Comparison of ENCODE assay signal across 8 mouse cellular contexts in the genomic region with DNA sequence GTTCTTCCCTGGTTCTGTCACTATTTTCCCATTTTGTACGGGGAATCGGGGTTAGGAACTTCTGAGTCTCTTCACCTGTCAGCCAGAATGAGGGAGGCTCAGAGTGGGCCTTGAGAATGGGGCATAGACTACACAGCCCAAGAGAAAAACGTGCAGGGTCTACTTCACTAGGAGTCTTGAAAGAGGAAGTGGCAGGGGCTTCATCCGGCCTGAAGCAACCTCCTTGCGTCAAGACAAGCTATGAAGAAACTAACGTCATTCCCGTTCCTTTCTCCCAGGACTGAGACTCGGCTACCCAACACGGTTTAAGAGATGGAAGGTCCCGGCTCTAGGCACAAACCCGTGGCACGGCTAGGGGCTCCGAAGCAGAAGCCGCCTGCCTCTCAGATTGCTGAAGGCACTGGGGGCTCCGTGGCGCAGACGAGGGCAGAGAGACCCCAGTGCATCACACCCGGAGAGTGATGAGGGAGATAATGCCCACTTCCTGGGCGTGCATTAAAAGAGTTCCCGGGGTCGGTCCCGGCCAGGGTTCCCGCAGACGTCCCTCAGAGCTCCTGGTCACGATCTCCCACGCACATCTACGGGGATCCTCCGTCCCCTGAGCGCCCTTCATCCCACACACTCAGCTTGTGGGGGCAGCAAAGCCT. TPM values are rescaled to one million over a fixed set of nuclear protein-coding genes. Genes with fewer than 3 reads are reported as not detected.
DNase-seq lines count a peak whose midpoint lies in the region; ATAC-seq and TF ChIP-seq lines count a peak whose summit lies in the region.

No protein-coding gene starts in this region.

- peak overlapping the region; percentile 97 to 99 (median 97) for H3K4me3 ChIP-seq in CH12.LX (replicated peaks in 1 of 3; ENCODE audit: low read depth in 2 of 3, low read length in 2 of 3, poor library complexity in 1 of 3)
- peak overlapping the region; percentile 60 for H3K4me3 ChIP-seq in embryonic facial prominence, embryonic 14.5 days (ENCODE audit: low read depth, low read length)

- in situ Hi-C loops in CH12.LX (cut with MboI; ENCODE audit: low pct_ligation_motif_present, low pct_unique_long_range_greater_than_20kb, low sequenced_read_pairs), result no loop called here

- TF ChIP-seq EP300 in CH12.LX (IDR thresholded peaks at IDR 0.05; ENCODE audit: low read length), result 0 out of 2 replicates have a peak, but pooled peaks have one; percentile 18

- no peak for TF ChIP-seq CTCF in CH12.LX (conservative IDR thresholded peaks at IDR 0.05 in 1 of 2, IDR thresholded peaks at IDR 0.05 in 1 of 2; ENCODE audit: low read depth in 2 of 2, low read length in 2 of 2)

- peak overlapping the region; percentile 79 for H3K9ac ChIP-seq in CH12.LX (ENCODE audit: insufficient read depth, low read depth)
- peak overlapping the region; percentile 82 for H3K9ac ChIP-seq in embryonic facial prominence, embryonic 14.5 days (ENCODE audit: low read depth, low read length)

- dilution Hi-C loops in CH12.LX (cut with MboI; ENCODE audit: extremely low pct_ligation_motif_present, extremely low pct_unique_long_range_greater_than_20kb, low sequenced_read_pairs), result no loop called here

- H3K36me3 ChIP-seq in CH12.LX (replicated peaks in 1 of 2; ENCODE audit: control insufficient read depth in 1 of 2, insufficient read depth in 1 of 2, low read length in 1 of 2), result peaks cover 0 to 26% of the 10 kb centered on the region in 2 experiments
- no peaks in the 10 kb centered on the region for H3K36me3 ChIP-seq in embryonic facial prominence, embryonic 14.5 days (ENCODE audit: control insufficient read depth, insufficient read depth, low read length)

- WGBS in embryonic facial prominence, embryonic 14.5 days, result under 1% methylated on average over 27 of the region's 29 CpGs

- peak; percentile 16 for ATAC-seq in embryonic facial prominence, embryonic 14.5 days (ENCODE audit: low read depth)
- peak; percentile 30 for ATAC-seq in inflammation-experienced regulatory T-cells, adult 6 months
- ATAC-seq in megakaryocyte, adult 5-6 weeks (ENCODE audit: poor library complexity, severe bottlenecking), result peak; percentile 54

- TF ChIP-seq RAD21 in CH12.LX (IDR thresholded peaks at IDR 0.05; ENCODE audit: low read depth, low read length), result no peak

- peaks cover 16% of the 10 kb centered on the region; the same call in 1 of the 2 replicates for H3K79me2 ChIP-seq in CH12.LX (replicated peaks; ENCODE audit: control insufficient read depth, extremely low read depth, insufficient read depth, poor library complexity, severe bottlenecking)

- DNase-seq in B cell, adult 2 months, result peak; percentile 71
- peak; percentile 63 for DNase-seq in CH12.LX (ENCODE audit: extremely low read depth)
- peak; percentile 37 for DNase-seq in embryonic facial prominence, embryonic 14.5 days (ENCODE audit: low spot score)
- DNase-seq in testis, postnatal 14 days (ENCODE audit: low spot score), result peak; percentile 21
- no peak for DNase-seq in right cerebral cortex, postnatal 10 days (ENCODE audit: low spot score in 2 of 2)
- DNase-seq in cerebellum, adult 8-10 months, result no peak

- H3K27me3 ChIP-seq in CH12.LX (replicated peaks), result no peaks in the 10 kb centered on the region
- no peaks in the 10 kb centered on the region for H3K27me3 ChIP-seq in embryonic facial prominence, embryonic 14.5 days (replicated peaks; ENCODE audit: control insufficient read depth, insufficient read depth, low read length)

- H3K9me3 ChIP-seq in CH12.LX (replicated peaks; ENCODE audit: low read length), result no peaks in the 10 kb centered on the region
- H3K9me3 ChIP-seq in embryonic facial prominence, embryonic 14.5 days (ENCODE audit: control insufficient read depth, low read length), result no peaks in the 10 kb centered on the region

- no peak for TF ChIP-seq POLR2A in CH12.LX (IDR thresholded peaks at IDR 0.05; ENCODE audit: low read depth, low read length)

- peak overlapping the region; percentile 48 for H3K27ac ChIP-seq in CH12.LX (ENCODE audit: insufficient read depth, low read depth)
- peak overlapping the region; percentile 89 for H3K27ac ChIP-seq in embryonic facial prominence, embryonic 14.5 days (replicated peaks; ENCODE audit: low read depth, low read length)

- peak overlapping the region; percentile 91 for H3K4me2 ChIP-seq in CH12.LX (ENCODE audit: insufficient read depth, low read depth, poor library complexity, severe bottlenecking)
- peak overlapping the region; percentile 76 for H3K4me2 ChIP-seq in embryonic facial prominence, embryonic 14.5 days (ENCODE audit: low read depth, low read length)

- peaks cover 14 to 43% of the 10 kb centered on the region in 2 experiments for H3K4me1 ChIP-seq in CH12.LX (ENCODE audit: control insufficient read depth in 1 of 2, insufficient read depth in 2 of 2)
- peaks cover 22% of the 10 kb centered on the region for H3K4me1 ChIP-seq in embryonic facial prominence, embryonic 14.5 days (ENCODE audit: control insufficient read depth, insufficient read depth, low read length)

TF ChIP-seq in CH12.LX, 34 proteins besides CTCF, POLR2A, EP300 and RAD21 (continues in another document):
- TF ChIP-seq JUN (IDR thresholded peaks at IDR 0.05; ENCODE audit: insufficient read depth, low read depth, low read length) (no peak), TBP (conservative IDR thresholded peaks at IDR 0.05; ENCODE audit: low read depth, low read length) (0 out of 2 replicates have a peak, but pooled peaks have one; percentile 22), KAT2A (IDR thresholded peaks at IDR 0.05; ENCODE audit: insufficient replicate concordance, low read length) (no peak), MAFK (IDR thresholded peaks at IDR 0.05; ENCODE audit: insufficient replicate concordance, low read length) (no peak), UBTF (IDR thresholded peaks at IDR 0.05; ENCODE audit: low read depth, low read length) (no peak), BHLHE40 (IDR thresholded peaks at IDR 0.05; ENCODE audit: low read depth, low read length) (peak; percentile 79), CHD2 (IDR thresholded peaks at IDR 0.05; ENCODE audit: low read length) (no peak), MXI1 (IDR thresholded peaks at IDR 0.05; ENCODE audit: low read depth, low read length) (peak; percentile 51; the same call in 1 of the 2 replicates), ZC3H11A (IDR thresholded peaks at IDR 0.05; ENCODE audit: low read depth, low read length) (no peak), ZNF384 (IDR thresholded peaks at IDR 0.05; ENCODE audit: low read depth, low read length) (no peak), TCF12 (IDR thresholded peaks at IDR 0.05; ENCODE audit: low read depth, low read length) (no peak), ETS1 (conservative IDR thresholded peaks at IDR 0.05; ENCODE audit: low read depth, low read length) (0 out of 2 replicates have a peak, but pooled peaks have one; percentile 11), NRF1 (IDR thresholded peaks at IDR 0.05; ENCODE audit: low read depth, low read length) (no peak), USF1 (IDR thresholded peaks at IDR 0.05; ENCODE audit: low read depth, low read length) (no peak), MYC (IDR thresholded peaks at IDR 0.05; ENCODE audit: low read depth, low read length) (no peak), GABPA (IDR thresholded peaks at IDR 0.05; ENCODE audit: insufficient replicate concordance, low read depth, low read length) (no peak), ELF1 (IDR thresholded peaks at IDR 0.05; ENCODE audit: low read depth, low read length) (peak; percentile 42; the same call in 1 of the 2 replicates), PAX5 (IDR thresholded peaks at IDR 0.05; ENCODE audit: low read length) (no peak), NELFE (IDR thresholded peaks at IDR 0.05; ENCODE audit: low read depth, low read length) (0 out of 2 replicates have a peak, but pooled peaks have one; percentile 30), MAX (IDR thresholded peaks at IDR 0.05; ENCODE audit: low read length) (peak; percentile 36; the same call in 1 of the 2 replicates), CHD1 (IDR thresholded peaks at IDR 0.05; ENCODE audit: low read depth, low read length) (no peak)

RNA-seq across cellular contexts. Expression of a gene that starts 0.5 kb away (rescaled TPM):
- total RNA-seq in CH12.LX (2012; rRNA removed), result 2.9 and 3.2 TPM in 2 replicates
- total RNA-seq in CH12.LX (2014; rRNA removed), result 11.7 and 15.2 TPM in 2 replicates
- 12.7 and 15.5 TPM in 2 replicates for polyA plus RNA-seq in CH12.LX (2012; ENCODE audit: insufficient read length, low read depth)
- 0.28 and 0.75 TPM in 2 replicates for polyA plus RNA-seq in embryonic facial prominence, embryonic 14.5 days (2014; fragmentation: Nextera tagmentation; extraction: Ambion mirVana)
- polyA plus RNA-seq in inflammation-experienced regulatory T-cells, adult 6 months (2017; shearing (Covaris generic)), result under 1 TPM; 0.34 to 0.48 (median 0.38) TPM
- total RNA-seq in megakaryocyte, adult 5-6 weeks (2015), result 0.18 and 0.32 TPM in 2 replicates
- total RNA-seq in megakaryocyte, adult 5-6 weeks (2017), result not detected in 2 replicates

RNA-seq across cellular contexts. Expression of a gene that starts 0.5 kb away (rescaled TPM):
- 9.5 and 9.6 TPM in 2 replicates for total RNA-seq in CH12.LX (2012; rRNA removed)
- total RNA-seq in CH12.LX (2014; rRNA removed), result 10.9 and 11.8 TPM in 2 replicates
- polyA plus RNA-seq in CH12.LX (2012; ENCODE audit: insufficient read length, low read depth), result 8.7 and 9.9 TPM in 2 replicates
- 10.7 and 12.5 TPM in 2 replicates for polyA plus RNA-seq in embryonic facial prominence, embryonic 14.5 days (2014; fragmentation: Nextera tagmentation; extraction: Ambion mirVana)
- 10 to 100 TPM in 1 of 3 experiments, 1 to 10 TPM in 2; 7.8 to 10.4 (median 8.0) TPM for polyA plus RNA-seq in inflammation-experienced regulatory T-cells, adult 6 months (2017; shearing (Covaris generic))
- total RNA-seq in megakaryocyte, adult 5-6 weeks (2015), result 14.8 and 18.9 TPM in 2 replicates
- 28.4 and 28.9 TPM in 2 replicates for total RNA-seq in megakaryocyte, adult 5-6 weeks (2017)

RNA-seq across cellular contexts. Expression of a gene that starts 18.9 kb away (rescaled TPM):
- 0.17 TPM in 1 of 2 replicates, not detected in the other for total RNA-seq in CH12.LX (2012; rRNA removed)
- total RNA-seq in CH12.LX (2014; rRNA removed), result 0.13 and 0.15 TPM in 2 replicates
- 0.27 and 0.33 TPM in 2 replicates for polyA plus RNA-seq in CH12.LX (2012; ENCODE audit: insufficient read length, low read depth)
- 0.38 and 0.58 TPM in 2 replicates for polyA plus RNA-seq in embryonic facial prominence, embryonic 14.5 days (2014; fragmentation: Nextera tagmentation; extraction: Ambion mirVana)
- polyA plus RNA-seq in inflammation-experienced regulatory T-cells, adult 6 months (2017; shearing (Covaris generic)), result not detected
- total RNA-seq in megakaryocyte, adult 5-6 weeks (2015), result not detected in 2 replicates
- total RNA-seq in megakaryocyte, adult 5-6 weeks (2017), result not detected in 2 replicates

RNA-seq across cellular contexts. Expression of a gene that starts 53.2 kb away (rescaled TPM):
- total RNA-seq in CH12.LX (2012; rRNA removed) (0.38 and 1.4 TPM in 2 replicates), CH12.LX (2014; rRNA removed) (0.86 and 1.3 TPM in 2 replicates)
- polyA plus RNA-seq in CH12.LX (2012; ENCODE audit: insufficient read length, low read depth), result 0.49 and 0.76 TPM in 2 replicates
- polyA plus RNA-seq in embryonic facial prominence, embryonic 14.5 days (2014; fragmentation: Nextera tagmentation; extraction: Ambion mirVana), result 0.86 and 1.2 TPM in 2 replicates
- 1 to 10 TPM in 2 of 3 experiments, under 1 TPM in 1; 0.34 to 1.2 (median 1.1) TPM for polyA plus RNA-seq in inflammation-experienced regulatory T-cells, adult 6 months (2017; shearing (Covaris generic))
- not detected in 2 replicates for total RNA-seq in megakaryocyte, adult 5-6 weeks (2015)
- not detected in 2 replicates for total RNA-seq in megakaryocyte, adult 5-6 weeks (2017)

Comparison
In these comparisons a context has a peak if more than half of its experiments do, and no peak if none do; other contexts are left out.
1. DNase-seq: peak in B cell, adult 2 months (2 of 2), CH12.LX (single experiment), embryonic facial prominence, embryonic 14.5 days (single experiment) and testis, postnatal 14 days (single experiment); none in right cerebral cortex, postnatal 10 days (0 of 2) and cerebellum, adult 8-10 months (single experiment).
2. Peak in every context shown above with its lines, with median percentiles within 50 percentile points of each other: ATAC-seq.